Mouse (Mus musculus) liver, adult 2 months (tissue): ENCODE measurements around the gene Gclm. TPM values are rescaled to one million over a fixed set of nuclear protein-coding genes. Genes with fewer than 3 reads are reported as not detected.
"Not testable (repeated sequence)": the region's sequence is repeated elsewhere in the genome, so short reads cannot be mapped to it uniquely, and the experiment has no call there.

ENCODE experiments used
- DNase-seq: peaks from one replicate; pipeline ENCODE4 v3.0.0-alpha.2; 2011; ENCODE audit warnings: low read depth, low spot score; ENCODE audit errors: extremely low read depth
- H3K27ac ChIP-seq: fragments of 200-500 bp; replicated peaks from 2 replicates; pipeline ENCODE4 v1.5.1; 2012; ENCODE audit warnings: low read depth, mild to moderate bottlenecking, control low read depth, inconsistent platforms, low read length; ENCODE audit not compliant: insufficient read depth
- H3K27me3 ChIP-seq: fragments of 200-500 bp; 2 replicates; pipeline ENCODE4 v1.6.1; 2012; ENCODE audit warnings: mild to moderate bottlenecking, moderate library complexity, low read length, inconsistent platforms; ENCODE audit not compliant: control insufficient read depth, insufficient read depth
- H3K36me3 ChIP-seq: fragments of 200-500 bp; 2 replicates; pipeline ENCODE4 v1.6.1; 2012; ENCODE audit warnings: low read length, inconsistent platforms; ENCODE audit not compliant: control insufficient read depth, insufficient read depth
- H3K4me1 ChIP-seq: fragments of 200-500 bp; 2 replicates; pipeline ENCODE4 v1.6.1; 2011; ENCODE audit warnings: low read length; ENCODE audit not compliant: control insufficient read depth, insufficient read depth
- H3K4me3 ChIP-seq: fragments of 200-500 bp; 2 replicates; pipeline ENCODE4 v1.5.1; 2011; ENCODE audit warnings: low read depth, mild to moderate bottlenecking, control low read depth, low read length, moderate library complexity; ENCODE audit not compliant: insufficient read depth
- H3K79me2 ChIP-seq: fragments of 200-500 bp; 2 replicates; pipeline ENCODE4 v1.6.1; 2012; ENCODE audit warnings: inconsistent platforms, mild to moderate bottlenecking, low read length, moderate library complexity; ENCODE audit not compliant: control insufficient read depth, insufficient read depth
- H3K9ac ChIP-seq: fragments of 200-500 bp; 2 replicates; pipeline ENCODE4 v1.6.1; 2012; ENCODE audit warnings: low read depth, mild to moderate bottlenecking, control low read depth, inconsistent platforms, low read length
- CTCF ChIP-seq: fragments of 200-500 bp; IDR thresholded peaks from 2 replicates; pipeline ENCODE4 v1.5.1; 2011; ENCODE audit warnings: low read depth, low read length, control low read depth
- POLR2A ChIP-seq: fragments of 200-500 bp; IDR thresholded peaks from 2 replicates; pipeline ENCODE4 v1.6.1; 2011; ENCODE audit warnings: low read length, control low read depth; ENCODE audit not compliant: insufficient read depth; ENCODE audit errors: extremely low read depth
- WGBS: fragments of 180-500 bp; shearing (Covaris S2); methylation state at CpG from one replicate; pipeline ENCODE4 v1.1.7; 2018; 5-methylcytosine and 5-hydroxymethylcytosine counted together
- polyA plus RNA-seq: library from polyadenylated mRNA; depleted of rRNA; stranded (reverse); fragments of >200 nt; gene quantifications from 2 replicates; pipeline ENCODE4 v1.2.3, GENCODE M21; 2012
- total RNA-seq: library from RNA; depleted of rRNA; stranded (reverse); fragments of >200 nt; gene quantifications from 2 replicates; pipeline ENCODE4 v1.2.3, GENCODE M21; 2014

Gclm gene
- total and polyA plus RNA-seq, 2 experiments = 57.6 to 236 TPM

- peak; percentile 78 for DNase-seq
- Histone ChIP-seq H3K27me3 (no peaks in the 10 kb centered on the region), H3K4me1 (peaks cover 21% of the 10 kb centered on the region), H3K27ac (peak overlapping the region; percentile 82), H3K79me2 (peaks cover 24% of the 10 kb centered on the region; the same call in 1 of the 2 replicates), H3K36me3 (no peaks in the 10 kb centered on the region), H3K9ac (peak overlapping the region; percentile 76), H3K4me3 (peak overlapping the region; percentile 38)
- 32% methylated on average over 2 of the region's 2 CpGs for WGBS
- TF ChIP-seq POLR2A = no peak
- TF ChIP-seq CTCF = no peak
Measured at GRCm38 (mm10) chr3:122247768-122248100, 2.4 kb downstream of the Gclm start.

GRCm38 (mm10) chr3:122252466-122253253 is 7.3 kb downstream of the Gclm start:
- TF ChIP-seq POLR2A = no peak
- TF ChIP-seq CTCF = no peak
- Histone ChIP-seq H3K36me3 (peaks cover 13% of the 10 kb centered on the region), H3K27me3 (no peaks in the 10 kb centered on the region), H3K79me2 (peaks cover 34% of the 10 kb centered on the region; the same call in 1 of the 2 replicates), H3K4me1 (peaks cover 21% of the 10 kb centered on the region), H3K27ac (peak overlapping the region; percentile 35; the same call in 1 of the 2 replicates), H3K4me3 (no peak overlapping the region), H3K9ac (0 out of 2 replicates have a peak overlapping the region, but pooled peaks have one; percentile 10)
- peak; percentile 85 for DNase-seq
- WGBS = 20% methylated on average over 3 of the region's 3 CpGs

- 40% methylated on average over 7 of the region's 7 CpGs for WGBS
- peak; percentile 55 for DNase-seq
- peaks cover 22% of the 10 kb centered on the region for H3K36me3 ChIP-seq
Measured at GRCm38 (mm10) chr3:122254050-122254449, 8.7 kb downstream of the Gclm start.

GRCm38 (mm10) chr3:122269986-122270385 is 24.6 kb downstream of the Gclm start:
- H3K4me1 ChIP-seq = 0 out of 2 replicates have a peak, but pooled peaks cover under 1% of the 10 kb centered on the region
- 62% methylated on average over 5 of the region's 5 CpGs for WGBS

More at GRCm38 (mm10) chr3:122254050-122254449, 8.7 kb downstream of the Gclm start:
- H3K27me3 ChIP-seq, H3K9ac ChIP-seq, H3K4me3 ChIP-seq: not testable (repeated sequence)
- Histone ChIP-seq H3K79me2 (peaks cover 30% of the 10 kb centered on the region; the same call in 1 of the 2 replicates), H3K27ac (0 out of 2 replicates have a peak overlapping the region, but pooled peaks have one; percentile 16), H3K4me1 (peaks cover 16% of the 10 kb centered on the region)

GRCm38 (mm10) chr3:122272565-122272964 is 27.2 kb downstream of the Gclm start:
- not testable (repeated sequence) for H3K27ac ChIP-seq, H3K9ac ChIP-seq, H3K4me3 ChIP-seq, H3K27me3 ChIP-seq, DNase-seq, H3K4me1 ChIP-seq
- peaks cover 11% of the 10 kb centered on the region; the same call in 1 of the 2 replicates for H3K79me2 ChIP-seq
- WGBS = 92% methylated on average over 1 of the region's 1 CpGs
- H3K36me3 ChIP-seq = peaks cover 19% of the 10 kb centered on the region

More at GRCm38 (mm10) chr3:122269986-122270385, 24.6 kb downstream of the Gclm start:
- peaks cover 5% of the 10 kb centered on the region; the same call in 1 of the 2 replicates for H3K79me2 ChIP-seq
- no peak overlapping the region for H3K27ac ChIP-seq
- H3K27me3 ChIP-seq = no peaks in the 10 kb centered on the region
- no peak for TF ChIP-seq POLR2A
- no peak for TF ChIP-seq CTCF
- H3K4me3 ChIP-seq = no peak overlapping the region
- H3K36me3 ChIP-seq = peaks cover 17% of the 10 kb centered on the region
- H3K9ac ChIP-seq = no peak overlapping the region
- DNase-seq = peak; percentile 28
